Mouse (Mus musculus): Measurements from ENCODE around the gene Sectm1b. TPM values are rescaled to one million over a fixed set of nuclear protein-coding genes. Genes with fewer than 3 reads are reported as not detected.

The Sectm1b gene
- polyA plus RNA-seq, 1 experiment from 2014 or later: not detected

DNA sequence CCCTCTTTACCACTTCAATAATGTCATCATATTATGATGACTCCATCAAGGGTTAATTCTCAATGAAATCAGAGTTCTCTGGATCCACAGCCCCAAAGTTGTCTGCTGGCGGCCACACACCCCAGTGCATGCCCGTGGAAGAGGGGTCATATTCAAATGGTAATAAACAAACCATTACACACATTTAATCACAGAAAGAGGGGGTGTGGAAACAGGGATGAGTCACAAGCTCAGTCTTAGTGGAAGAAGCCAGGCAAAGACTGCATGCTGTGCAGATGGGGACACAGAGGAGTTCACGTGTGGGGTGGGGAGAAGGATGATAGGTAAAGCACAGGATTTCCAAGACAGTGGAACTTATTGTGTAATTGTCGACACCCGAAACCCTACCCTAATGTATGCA, 59.1 kb downstream of the Sectm1b start:
- 78% methylated on average over 5 of the region's 5 CpGs for WGBS
- no peak for ATAC-seq (replicated peaks; ENCODE audit: low FRiP score)
- no peak overlapping the region for H3K9ac ChIP-seq (ENCODE audit: low read length)

More for the DNA sequence above, 59.1 kb downstream of the Sectm1b start:
- Histone ChIP-seq H3K4me3 (ENCODE audit: low read depth, low read length) (no peak overlapping the region), H3K27ac (ENCODE audit: low read depth, low read length) (no peak overlapping the region), H3K36me3 (ENCODE audit: control insufficient read depth, insufficient read depth, low read length) (no peaks in the 10 kb centered on the region), H3K4me2 (ENCODE audit: low read depth, low read length, severe bottlenecking) (no peak overlapping the region), H3K9me3 (ENCODE audit: control insufficient read depth, low read length) (no peaks in the 10 kb centered on the region), H3K4me1 (replicated peaks; ENCODE audit: control insufficient read depth, insufficient read depth, low read length) (no peaks in the 10 kb centered on the region), H3K27me3 (ENCODE audit: control insufficient read depth, insufficient read depth, low read length) (no peaks in the 10 kb centered on the region)
- no peak for DNase-seq (ENCODE audit: low spot score)

Other genes starting within 250 kb of the Sectm1b start
- gene Fasn, start 239.0 kb downstream of the Sectm1b start, polyA plus RNA-seq (2014; fragmentation: Nextera tagmentation; extraction: Ambion mirVana): 139 and 140 TPM in 2 replicates
- gene Ccdc57, start 130.7 kb downstream of the Sectm1b start, polyA plus RNA-seq (2014; fragmentation: Nextera tagmentation; extraction: Ambion mirVana): 6.1 and 7.7 TPM in 2 replicates
- gene Slc16a3, start 115.1 kb downstream of the Sectm1b start, polyA plus RNA-seq (2014; fragmentation: Nextera tagmentation; extraction: Ambion mirVana): 55.5 and 62.1 TPM in 2 replicates
- gene Csnk1d, start 72.2 kb downstream of the Sectm1b start, polyA plus RNA-seq (2014; fragmentation: Nextera tagmentation; extraction: Ambion mirVana): 102 and 103 TPM in 2 replicates
- gene Cd7, start 24.2 kb downstream of the Sectm1b start, polyA plus RNA-seq (2014; fragmentation: Nextera tagmentation; extraction: Ambion mirVana): not detected in 2 replicates
- not detected in 2 replicates for gene Sectm1a, start 17.7 kb upstream of the Sectm1b start, polyA plus RNA-seq (2014; fragmentation: Nextera tagmentation; extraction: Ambion mirVana)
- not detected in 2 replicates for gene Tex19.2, start 55.1 kb upstream of the Sectm1b start, polyA plus RNA-seq (2014; fragmentation: Nextera tagmentation; extraction: Ambion mirVana)
- not detected in 2 replicates for gene Tex19.1, start 82.6 kb upstream of the Sectm1b start, polyA plus RNA-seq (2014; fragmentation: Nextera tagmentation; extraction: Ambion mirVana)
- not detected in 2 replicates for gene Uts2r, start 96.7 kb upstream of the Sectm1b start, polyA plus RNA-seq (2014; fragmentation: Nextera tagmentation; extraction: Ambion mirVana)
- gene Hexdc, start 140.9 kb upstream of the Sectm1b start, polyA plus RNA-seq (2014; fragmentation: Nextera tagmentation; extraction: Ambion mirVana): 7.3 and 7.8 TPM in 2 replicates
- 20.3 and 20.5 TPM in 2 replicates for gene Ogfod3, start 141.1 kb upstream of the Sectm1b start, polyA plus RNA-seq (2014; fragmentation: Nextera tagmentation; extraction: Ambion mirVana)
- gene Cybc1, start 165.8 kb upstream of the Sectm1b start, polyA plus RNA-seq (2014; fragmentation: Nextera tagmentation; extraction: Ambion mirVana): 31.7 and 39.2 TPM in 2 replicates
- 58.9 and 70.1 TPM in 2 replicates for gene Narf, start 173.7 kb upstream of the Sectm1b start, polyA plus RNA-seq (2014; fragmentation: Nextera tagmentation; extraction: Ambion mirVana)
- 16.4 and 21.8 TPM in 2 replicates for gene Foxk2, start 196.4 kb upstream of the Sectm1b start, polyA plus RNA-seq (2014; fragmentation: Nextera tagmentation; extraction: Ambion mirVana)